ENCODE assay signal across 8 mouse cellular contexts in genomic region chr6:122874720-122875389, GRCm38 (mm10). TPM values are rescaled to one million over a fixed set of nuclear protein-coding genes. Genes with fewer than 3 reads are reported as not detected.
DNase-seq lines count a peak whose midpoint lies in the region; ATAC-seq and TF ChIP-seq lines count a peak whose summit lies in the region.

No protein-coding gene starts in this region.

- H3K27ac ChIP-seq in heart, embryonic 10.5 days, result peak overlapping the region; percentile 96
- peak overlapping the region; percentile 65 for H3K27ac ChIP-seq in CH12.LX (ENCODE audit: insufficient read depth, low read depth)
- peak overlapping the region; percentile 86 for H3K27ac ChIP-seq in intestine, embryonic 14.5 days (ENCODE audit: low read depth)
- H3K27ac ChIP-seq in midbrain, embryonic 11.5 days (ENCODE audit: low read depth, low read length), result peak overlapping the region; percentile 85; the same call in 1 of the 2 replicates

- H3K9me3 ChIP-seq in heart, embryonic 10.5 days, result no peaks in the 10 kb centered on the region
- no peaks in the 10 kb centered on the region for H3K9me3 ChIP-seq in CH12.LX (replicated peaks; ENCODE audit: low read length)
- H3K9me3 ChIP-seq in intestine, embryonic 14.5 days (ENCODE audit: control insufficient read depth, low read length), result no peaks in the 10 kb centered on the region
- H3K9me3 ChIP-seq in midbrain, embryonic 11.5 days (ENCODE audit: control insufficient read depth, low read length), result no peaks in the 10 kb centered on the region

- TF ChIP-seq EP300 in CH12.LX (IDR thresholded peaks at IDR 0.05; ENCODE audit: low read length), result no peak

- TF ChIP-seq POLR2A in CH12.LX (IDR thresholded peaks at IDR 0.05; ENCODE audit: low read depth, low read length), result no peak

- peaks cover 25% of the 10 kb centered on the region for H3K36me3 ChIP-seq in heart, embryonic 10.5 days
- peaks cover 28 to 41% of the 10 kb centered on the region in 2 experiments for H3K36me3 ChIP-seq in CH12.LX (replicated peaks in 1 of 2; ENCODE audit: control insufficient read depth in 1 of 2, insufficient read depth in 1 of 2, low read length in 1 of 2)
- peaks cover 22% of the 10 kb centered on the region for H3K36me3 ChIP-seq in intestine, embryonic 14.5 days (ENCODE audit: control insufficient read depth, insufficient read depth, low read length)
- H3K36me3 ChIP-seq in midbrain, embryonic 11.5 days (ENCODE audit: control insufficient read depth, insufficient read depth, low read length), result no peaks in the 10 kb centered on the region

- peak overlapping the region; percentile 97 for H3K4me2 ChIP-seq in CH12.LX (ENCODE audit: insufficient read depth, low read depth, poor library complexity, severe bottlenecking)
- H3K4me2 ChIP-seq in intestine, embryonic 14.5 days (ENCODE audit: low read length), result peak overlapping the region; percentile 66
- H3K4me2 ChIP-seq in midbrain, embryonic 11.5 days, result peak overlapping the region; percentile 42

- in situ Hi-C loops in CH12.LX (cut with MboI; ENCODE audit: low pct_ligation_motif_present, low pct_unique_long_range_greater_than_20kb, low sequenced_read_pairs), result loop anchor here (5.0 kb wide), 1 partner anchor 68 kb away; no protein-coding TSS in a partner anchor

- no peak for TF ChIP-seq RAD21 in CH12.LX (IDR thresholded peaks at IDR 0.05; ENCODE audit: low read depth, low read length)

- peak; percentile 70 for ATAC-seq in intestine, embryonic 14.5 days (replicated peaks; ENCODE audit: low FRiP score, low TSS enrichment, low read depth)
- peak; percentile 87 for ATAC-seq in midbrain, embryonic 11.5 days (ENCODE audit: low FRiP score)
- no peak for ATAC-seq in monocyte, adult 5-6 weeks (replicated peaks; ENCODE audit: insufficient number of reproducible peaks, low FRiP score, low TSS enrichment, poor library complexity, severe bottlenecking)

- H3K79me2 ChIP-seq in CH12.LX (replicated peaks; ENCODE audit: control insufficient read depth, extremely low read depth, insufficient read depth, poor library complexity, severe bottlenecking), result peaks cover 55% of the 10 kb centered on the region

- peak overlapping the region; percentile 97 for H3K9ac ChIP-seq in CH12.LX (ENCODE audit: insufficient read depth, low read depth)
- H3K9ac ChIP-seq in intestine, embryonic 14.5 days (ENCODE audit: low read length), result peak overlapping the region; percentile 88
- H3K9ac ChIP-seq in midbrain, embryonic 11.5 days (ENCODE audit: low read length), result peak overlapping the region; percentile 89

- DNase-seq in heart, embryonic 10.5 days (ENCODE audit: low spot score), result peak; percentile 78
- no peak for DNase-seq in heart, postnatal 14 days
- peak; percentile 28 for DNase-seq in CH12.LX (ENCODE audit: extremely low read depth)
- peak; percentile 58 for DNase-seq in embryo, embryonic 11 days
- DNase-seq in intestine, embryonic 14.5 days (ENCODE audit: low spot score), result no peak
- DNase-seq in midbrain, embryonic 11.5 days (ENCODE audit: low spot score, missing footprints), result no peak
- no peak for DNase-seq in layer of hippocampus, adult 9-10 months (ENCODE audit: low spot score)

- under 1% methylated on average over 31 of the region's 31 CpGs for WGBS in heart, embryonic 10.5 days
- WGBS in intestine, embryonic 14.5 days, result under 1% methylated on average over 31 of the region's 31 CpGs
- 1% methylated on average over 31 of the region's 31 CpGs for WGBS in midbrain, embryonic 11.5 days

- TF ChIP-seq CTCF in CH12.LX (conservative IDR thresholded peaks at IDR 0.05 in 1 of 2, IDR thresholded peaks at IDR 0.05 in 1 of 2; ENCODE audit: low read depth in 2 of 2, low read length in 2 of 2), result no peak

- dilution Hi-C loops in CH12.LX (cut with MboI; ENCODE audit: extremely low pct_ligation_motif_present, extremely low pct_unique_long_range_greater_than_20kb, low sequenced_read_pairs), result no loop called here

- H3K4me1 ChIP-seq in heart, embryonic 10.5 days, result no peaks in the 10 kb centered on the region
- H3K4me1 ChIP-seq in CH12.LX (ENCODE audit: control insufficient read depth in 1 of 2, insufficient read depth in 2 of 2), result peaks cover 22 to 80% of the 10 kb centered on the region in 2 experiments
- H3K4me1 ChIP-seq in intestine, embryonic 14.5 days (replicated peaks; ENCODE audit: control insufficient read depth, insufficient read depth, low read length), result peaks cover 6% of the 10 kb centered on the region; the same call in 1 of the 2 replicates
- H3K4me1 ChIP-seq in midbrain, embryonic 11.5 days (ENCODE audit: control insufficient read depth, insufficient read depth, low read length), result peaks cover 5% of the 10 kb centered on the region; the same call in 1 of the 2 replicates

- peak overlapping the region; percentile 78 for H3K4me3 ChIP-seq in heart, embryonic 10.5 days
- peak overlapping the region; percentile 92 to 99 (median 93) for H3K4me3 ChIP-seq in CH12.LX (replicated peaks in 1 of 3; ENCODE audit: low read depth in 2 of 3, low read length in 2 of 3, poor library complexity in 1 of 3)
- peak overlapping the region; percentile 93 for H3K4me3 ChIP-seq in intestine, embryonic 14.5 days (ENCODE audit: low read depth, low read length)
- peak overlapping the region; percentile 84 for H3K4me3 ChIP-seq in midbrain, embryonic 11.5 days (ENCODE audit: low read depth, low read length)

- H3K27me3 ChIP-seq in heart, embryonic 10.5 days (ENCODE audit: insufficient read depth, poor library complexity, severe bottlenecking), result no peaks in the 10 kb centered on the region
- H3K27me3 ChIP-seq in CH12.LX (replicated peaks), result no peaks in the 10 kb centered on the region
- no peaks in the 10 kb centered on the region for H3K27me3 ChIP-seq in intestine, embryonic 14.5 days (replicated peaks; ENCODE audit: control insufficient read depth, insufficient read depth, low read length)
- H3K27me3 ChIP-seq in midbrain, embryonic 11.5 days (ENCODE audit: control insufficient read depth, insufficient read depth, low read length), result no peaks in the 10 kb centered on the region

- intact Hi-C loops in heart, postnatal 14 days (cut with DNase I), result loop anchor here (2.0 to 10.0 kb wide), 5 partner anchors 48 to 210 kb away; partner anchors contain the start of gene Slc2a3

TF ChIP-seq in CH12.LX, 34 proteins besides CTCF, POLR2A, EP300 and RAD21 (continues in another document):
- peak; percentile 32; the same call in 1 of the 2 replicates for TF ChIP-seq BHLHE40 (IDR thresholded peaks at IDR 0.05; ENCODE audit: low read depth, low read length)
- peak; percentile 1; the same call in 1 of the 2 replicates for TF ChIP-seq SIN3A (IDR thresholded peaks at IDR 0.05; ENCODE audit: low read length)
- 0 out of 2 replicates have a peak, but pooled peaks have one; percentile 49 for TF ChIP-seq MAX (IDR thresholded peaks at IDR 0.05; ENCODE audit: low read length)
- 0 out of 2 replicates have a peak, but pooled peaks have one; percentile 7 for TF ChIP-seq MXI1 (IDR thresholded peaks at IDR 0.05; ENCODE audit: low read depth, low read length)
- 0 out of 2 replicates have a peak, but pooled peaks have one; percentile 29 for TF ChIP-seq UBTF (IDR thresholded peaks at IDR 0.05; ENCODE audit: low read depth, low read length)
- peak; percentile 57; the same call in 1 of the 2 replicates for TF ChIP-seq CHD1 (IDR thresholded peaks at IDR 0.05; ENCODE audit: low read depth, low read length)
- no peak for TF ChIP-seq ZC3H11A (IDR thresholded peaks at IDR 0.05; ENCODE audit: low read depth, low read length)
- TF ChIP-seq ZNF384 (IDR thresholded peaks at IDR 0.05; ENCODE audit: low read depth, low read length), result peak; percentile 71
- 0 out of 2 replicates have a peak, but pooled peaks have one; percentile 6 for TF ChIP-seq CHD2 (IDR thresholded peaks at IDR 0.05; ENCODE audit: low read length)

RNA-seq across cellular contexts. Expression of gene Necap1, which starts 0.6 kb away (rescaled TPM):
- polyA plus RNA-seq in heart, embryonic 10.5 days (2016; fragmentation: Nextera tagmentation; extraction: Ambion mirVana), result 61.5 and 70.6 TPM in 2 replicates
- total RNA-seq in heart, postnatal 14 days (2021), result 10 to 100 TPM; 23.8 to 25.5 TPM
- 12.7 and 12.9 TPM in 2 replicates for total RNA-seq in CH12.LX (2012; rRNA removed)
- total RNA-seq in CH12.LX (2014; rRNA removed), result 29.5 and 30.6 TPM in 2 replicates
- polyA plus RNA-seq in CH12.LX (2012; ENCODE audit: insufficient read length, low read depth), result 26.9 and 29.2 TPM in 2 replicates
- polyA plus RNA-seq in intestine, embryonic 14.5 days (2014; fragmentation: Nextera tagmentation; extraction: Ambion mirVana), result 50.2 and 55.1 TPM in 2 replicates
- polyA plus RNA-seq in midbrain, embryonic 11.5 days (2014; fragmentation: Nextera tagmentation; extraction: Ambion mirVana), result 64.1 and 71.5 TPM in 2 replicates
- 52.8 to 81.1 TPM (median 65.0 TPM) in 3 replicates for total RNA-seq in monocyte, adult 5-6 weeks (2017)

RNA-seq across cellular contexts. Expression of gene C3ar1, which starts 18.9 kb away (rescaled TPM):
- polyA plus RNA-seq in heart, embryonic 10.5 days (2016; fragmentation: Nextera tagmentation; extraction: Ambion mirVana), result 0.74 and 0.85 TPM in 2 replicates
- 1 to 10 TPM; 2.5 to 3.6 TPM for total RNA-seq in heart, postnatal 14 days (2021)
- total RNA-seq in CH12.LX (2012; rRNA removed) (0.89 and 1.1 TPM in 2 replicates), CH12.LX (2014; rRNA removed) (1.4 and 1.6 TPM in 2 replicates)
- polyA plus RNA-seq in CH12.LX (2012; ENCODE audit: insufficient read length, low read depth), result 4.7 TPM in 2 replicates
- 1.8 and 1.9 TPM in 2 replicates for polyA plus RNA-seq in intestine, embryonic 14.5 days (2014; fragmentation: Nextera tagmentation; extraction: Ambion mirVana)
- polyA plus RNA-seq in midbrain, embryonic 11.5 days (2014; fragmentation: Nextera tagmentation; extraction: Ambion mirVana), result 2.0 and 2.4 TPM in 2 replicates
- total RNA-seq in monocyte, adult 5-6 weeks (2017), result 1.8 to 13.4 TPM (median 9.7 TPM) in 3 replicates

RNA-seq across cellular contexts. Expression of gene Clec4a1, which starts 46.8 kb away (rescaled TPM):
- polyA plus RNA-seq in heart, embryonic 10.5 days (2016; fragmentation: Nextera tagmentation; extraction: Ambion mirVana), result 0.27 and 0.63 TPM in 2 replicates
- 1 to 10 TPM; 3.9 to 4.3 TPM for total RNA-seq in heart, postnatal 14 days (2021)
- total RNA-seq in CH12.LX (2012; rRNA removed), result 0.08 TPM in 1 of 2 replicates, not detected in the other
- total RNA-seq in CH12.LX (2014; rRNA removed), result not detected in 2 replicates
- polyA plus RNA-seq in CH12.LX (2012; ENCODE audit: insufficient read length, low read depth), result 0.30 and 0.31 TPM in 2 replicates
- 3.6 and 3.9 TPM in 2 replicates for polyA plus RNA-seq in intestine, embryonic 14.5 days (2014; fragmentation: Nextera tagmentation; extraction: Ambion mirVana)
- polyA plus RNA-seq in midbrain, embryonic 11.5 days (2014; fragmentation: Nextera tagmentation; extraction: Ambion mirVana), result 1.6 and 1.8 TPM in 2 replicates
- 202 to 205 TPM (median 202 TPM) in 3 replicates for total RNA-seq in monocyte, adult 5-6 weeks (2017)

RNA-seq across cellular contexts. Expression of gene Foxj2, which starts 55.1 kb away (rescaled TPM):
- polyA plus RNA-seq in heart, embryonic 10.5 days (2016; fragmentation: Nextera tagmentation; extraction: Ambion mirVana), result 4.8 and 4.9 TPM in 2 replicates
- 10 to 100 TPM; 30.9 to 31.9 TPM for total RNA-seq in heart, postnatal 14 days (2021)
- 2.5 and 2.7 TPM in 2 replicates for total RNA-seq in CH12.LX (2012; rRNA removed)
- 1.8 and 1.9 TPM in 2 replicates for total RNA-seq in CH12.LX (2014; rRNA removed)
- 4.6 and 5.4 TPM in 2 replicates for polyA plus RNA-seq in CH12.LX (2012; ENCODE audit: insufficient read length, low read depth)
- 6.4 and 6.9 TPM in 2 replicates for polyA plus RNA-seq in intestine, embryonic 14.5 days (2014; fragmentation: Nextera tagmentation; extraction: Ambion mirVana)
- 3.0 and 3.6 TPM in 2 replicates for polyA plus RNA-seq in midbrain, embryonic 11.5 days (2014; fragmentation: Nextera tagmentation; extraction: Ambion mirVana)
- total RNA-seq in monocyte, adult 5-6 weeks (2017), result 17.1 to 28.8 TPM (median 25.1 TPM) in 3 replicates

Comparison
In these comparisons a context has a peak if more than half of its experiments do, and no peak if none do; other contexts are left out.
1. DNase-seq: peak in heart, embryonic 10.5 days (single experiment), CH12.LX (single experiment) and embryo, embryonic 11 days (single experiment); none in heart, postnatal 14 days (0 of 2), intestine, embryonic 14.5 days (single experiment), midbrain, embryonic 11.5 days (single experiment) and layer of hippocampus, adult 9-10 months (single experiment).
2. H3K4me2 ChIP-seq: peak in every context shown above with its lines; median percentile 97 in CH12.LX; 66 in intestine, embryonic 14.5 days; 42 in midbrain, embryonic 11.5 days.
3. Peak in every context shown above with its lines, with median percentiles within 50 percentile points of each other: H3K27ac ChIP-seq, H3K4me3 ChIP-seq and H3K9ac ChIP-seq.